Comparison of ENCODE assay signal across 8 mouse cellular contexts in genomic region chr4:62663348-62663747, GRCm38 (mm10).
DNase-seq lines count a peak whose midpoint lies in the region; ATAC-seq and TF ChIP-seq lines count a peak whose summit lies in the region.

No protein-coding gene starts in this region.

- TF ChIP-seq CTCF in liver, adult 2 months (IDR thresholded peaks at IDR 0.05; ENCODE audit: low read depth, low read length), result no peak

- no peaks in the 10 kb centered on the region for H3K9me3 ChIP-seq in neural tube, embryonic 15.5 days (replicated peaks)

- no peaks in the 10 kb centered on the region for H3K27me3 ChIP-seq in liver, adult 2 months (ENCODE audit: control insufficient read depth, insufficient read depth, low read length)
- no peaks in the 10 kb centered on the region for H3K27me3 ChIP-seq in neural tube, embryonic 15.5 days (replicated peaks)

- DNase-seq in layer of hippocampus, adult 9-11 months, result peak; percentile 75
- DNase-seq in layer of hippocampus, adult 18-20 months (ENCODE audit: low spot score in 2 of 2), result no peak
- peak; percentile 66 for DNase-seq in embryo, embryonic 10 days (ENCODE audit: low spot score)
- peak; percentile 43 to 51 for DNase-seq in heart, postnatal 14 days
- DNase-seq in liver, adult 2 months (ENCODE audit: extremely low read depth, low read depth, low spot score), result no peak
- DNase-seq in right cerebral cortex, postnatal 14 days, result no peak

- no peak overlapping the region for H3K9ac ChIP-seq in liver, adult 2 months (ENCODE audit: low read depth, low read length)
- H3K9ac ChIP-seq in neural tube, embryonic 15.5 days (replicated peaks), result no peak overlapping the region

- H3K4me2 ChIP-seq in neural tube, embryonic 15.5 days, result no peak overlapping the region

- peaks cover 4% of the 10 kb centered on the region for H3K4me1 ChIP-seq in liver, adult 2 months (ENCODE audit: control insufficient read depth, insufficient read depth, low read length)
- peaks cover 39% of the 10 kb centered on the region for H3K4me1 ChIP-seq in neural tube, embryonic 15.5 days

- intact Hi-C loops in heart, postnatal 14 days (cut with DNase I), result no loop called here

- no peaks in the 10 kb centered on the region for H3K79me2 ChIP-seq in liver, adult 2 months (ENCODE audit: control insufficient read depth, insufficient read depth, low read length)

- H3K4me3 ChIP-seq in liver, adult 2 months (ENCODE audit: insufficient read depth, low read depth, low read length), result no peak overlapping the region
- H3K4me3 ChIP-seq in neural tube, embryonic 15.5 days (replicated peaks), result no peak overlapping the region

- ATAC-seq in neural tube, embryonic 15.5 days (ENCODE audit: low FRiP score), result peak; percentile 63
- ATAC-seq in megakaryocyte-erythroid progenitor cell, adult 5-6 weeks (replicated peaks; ENCODE audit: low FRiP score, low TSS enrichment, poor library complexity, severe bottlenecking), result no peak

- H3K27ac ChIP-seq in liver, adult 2 months (replicated peaks; ENCODE audit: insufficient read depth, low read depth, low read length), result peak overlapping the region; percentile 71
- H3K27ac ChIP-seq in neural tube, embryonic 15.5 days (replicated peaks), result no peak overlapping the region; the same call in 1 of the 2 replicates

- 51% methylated on average over 6 of the region's 6 CpGs for WGBS in liver, adult 2 months
- 11% methylated on average over 6 of the region's 6 CpGs for WGBS in neural tube, embryonic 15.5 days

- no peak for TF ChIP-seq POLR2A in liver, adult 2 months (IDR thresholded peaks at IDR 0.05; ENCODE audit: extremely low read depth, insufficient read depth, low read length)

- H3K36me3 ChIP-seq in liver, adult 2 months (ENCODE audit: control insufficient read depth, insufficient read depth, low read length), result no peaks in the 10 kb centered on the region
- H3K36me3 ChIP-seq in neural tube, embryonic 15.5 days, result no peaks in the 10 kb centered on the region

Comparison
In these comparisons a context has a peak if more than half of its experiments do, and no peak if none do; other contexts are left out.
1. DNase-seq: peak in layer of hippocampus, adult 9-11 months (single experiment), embryo, embryonic 10 days (single experiment) and heart, postnatal 14 days (2 of 2); none in layer of hippocampus, adult 18-20 months (0 of 2), liver, adult 2 months (single experiment) and right cerebral cortex, postnatal 14 days (single experiment).